Mouse (Mus musculus) lung, postnatal 0 days (tissue): Measurements from ENCODE around the gene Kcnq2.

Experiments
- CTCF ChIP-seq: IDR thresholded peaks from 2 replicates; pipeline ENCODE4 v1.5.1; 2016; ENCODE audit warnings: antibody characterized with exemption, mild to moderate bottlenecking
- EP300 ChIP-seq: IDR thresholded peaks from 2 replicates; pipeline ENCODE4 v1.6.1; 2016; ENCODE audit warnings: antibody characterized with exemption, mild to moderate bottlenecking, control low read depth

DNA sequence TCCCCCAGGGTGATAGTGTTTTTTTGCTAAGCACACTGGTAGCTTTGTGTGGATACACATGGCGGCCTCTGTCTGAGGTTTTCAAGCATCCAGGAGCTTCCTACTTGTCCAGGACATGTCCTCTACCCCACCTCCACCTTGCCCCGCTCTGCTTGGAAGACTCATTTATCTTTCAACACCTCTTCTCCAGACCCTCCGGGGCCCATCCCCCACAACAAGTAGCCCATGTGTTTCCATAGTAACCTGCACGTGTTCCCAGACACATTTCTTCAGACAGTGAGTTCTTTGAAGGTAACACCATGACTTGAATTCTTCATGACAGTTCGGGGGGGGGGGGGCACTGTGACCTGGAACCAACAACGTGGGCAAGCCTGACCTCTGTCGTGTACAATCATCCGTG is 77.8 kb downstream of the Kcnq2 start:
- TF ChIP-seq EP300: no peak
- no peak for TF ChIP-seq CTCF
